Mouse (Mus musculus) C2C12 (cell line): Measurements from ENCODE around the gene Wdr1. TPM values are rescaled to one million over a fixed set of nuclear protein-coding genes. Genes with fewer than 3 reads are reported as not detected.

Experiments used
- H3K27me3 ChIP-seq: one replicate; pipeline ENCODE4 v1.6.1; 2011; ENCODE audit not compliant: control insufficient read depth, insufficient read depth, insufficient read length
- H3K36me3 ChIP-seq: one replicate; pipeline ENCODE4 v1.6.1; 2011; ENCODE audit not compliant: control insufficient read depth, insufficient read depth
- H3K4me3 ChIP-seq: one replicate; pipeline ENCODE4 v1.5.1; 2011; ENCODE audit warnings: mild to moderate bottlenecking, control low read depth; ENCODE audit not compliant: poor library complexity, insufficient read depth, severe bottlenecking
- H3K79me2 ChIP-seq: one replicate; pipeline ENCODE4 v1.6.1; 2011; ENCODE audit not compliant: control insufficient read depth, insufficient read depth
- H3K79me3 ChIP-seq: one replicate; pipeline ENCODE4 v1.6.1; 2011; ENCODE audit warnings: low read depth, control low read depth
- H3ac ChIP-seq: one replicate; pipeline ENCODE3; 2011; ENCODE audit warnings: low read depth; ENCODE audit not compliant: control insufficient read depth, insufficient read length
- CEBPB ChIP-seq: IDR thresholded peaks from one replicate; pipeline ENCODE4 v1.6.1; 2011; ENCODE audit warnings: low read depth, mild to moderate bottlenecking, control low read depth, moderate library complexity
- CTCF ChIP-seq: IDR thresholded peaks from one replicate; pipeline ENCODE4 v1.5.1; 2011; ENCODE audit not compliant: control insufficient read depth, insufficient read depth, insufficient read length
- FOSL1 ChIP-seq: IDR thresholded peaks from one replicate; pipeline ENCODE4 v1.8.0; 2011; ENCODE audit warnings: mild to moderate bottlenecking, low read length; ENCODE audit not compliant: poor library complexity, insufficient read depth, severe bottlenecking
- MAX ChIP-seq: IDR thresholded peaks from one replicate; pipeline ENCODE4 v1.6.1; 2011; ENCODE audit warnings: mild to moderate bottlenecking, control low read depth
- MYOD1 ChIP-seq: IDR thresholded peaks from one replicate; pipeline ENCODE4 v1.6.1; 2011; ENCODE audit warnings: low read depth; ENCODE audit not compliant: control insufficient read depth, insufficient read length
- MYOG ChIP-seq: IDR thresholded peaks from one replicate; pipeline ENCODE4 v1.6.1; 2011; ENCODE audit not compliant: control insufficient read depth, insufficient read length; ENCODE audit errors: extremely low read depth
- USF1 ChIP-seq: IDR thresholded peaks from one replicate; pipeline ENCODE4 v1.6.1; 2011; ENCODE audit warnings: low read depth, mild to moderate bottlenecking, control low read depth, moderate library complexity
- polyA plus RNA-seq: library from polyadenylated mRNA; unstranded; fragments of >200 nt; fragmentation: generic; extraction: Trizol; gene quantifications from one replicate; pipeline ENCODE4 v1.2.1, GENCODE M21; 2012; ENCODE audit warnings: missing spikeins

Gene Wdr1
- polyA plus RNA-seq, 1 experiment = 348 TPM

DNA sequence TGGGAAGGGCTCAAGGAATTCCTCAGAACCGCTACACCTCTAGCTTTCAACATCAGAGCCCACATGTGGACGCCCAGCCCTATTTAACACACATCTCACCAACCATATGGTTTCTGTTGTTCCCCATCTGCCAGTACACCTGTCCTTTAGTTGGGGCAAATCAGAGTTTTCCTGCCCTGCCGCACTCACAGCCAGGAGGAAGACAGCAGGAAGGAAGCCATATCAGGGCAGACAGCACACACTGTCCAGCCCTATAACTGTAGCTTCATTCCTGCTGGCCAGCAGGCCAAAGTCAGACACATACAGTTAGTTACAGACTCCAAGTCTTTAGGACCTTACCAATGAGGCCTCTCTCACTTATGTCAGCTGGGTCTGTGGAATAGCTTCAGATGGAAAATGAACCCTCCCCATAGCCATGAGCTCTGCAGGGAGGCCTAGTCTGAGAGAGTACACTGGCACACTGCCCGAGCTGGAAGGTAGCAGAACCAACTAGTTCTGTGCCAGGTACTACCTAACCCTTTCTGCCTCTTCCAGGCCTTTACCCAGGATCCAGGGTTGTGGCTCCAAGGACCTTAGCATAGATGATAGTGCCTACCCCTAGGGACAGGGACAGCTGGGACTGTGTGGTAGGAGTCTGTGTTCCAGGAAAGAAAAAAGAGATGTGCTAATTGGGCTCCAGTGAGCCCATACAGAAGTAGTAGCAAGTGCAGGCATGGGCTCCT, 19.4 kb downstream of the Wdr1 start:
- Histone ChIP-seq H3K36me3 (peaks cover 93% of the 10 kb centered on the region), H3K79me3 (peaks cover 37% of the 10 kb centered on the region), H3ac (no peak overlapping the region), H3K27me3 (no peaks in the 10 kb centered on the region), H3K4me3 (no peak overlapping the region), H3K79me2 (peaks cover 79% of the 10 kb centered on the region)
- TF ChIP-seq FOSL1 (no peak), CTCF (no peak), MAX (no peak), MYOG (no peak), USF1 (no peak), MYOD1 (no peak), CEBPB (no peak)

DNA sequence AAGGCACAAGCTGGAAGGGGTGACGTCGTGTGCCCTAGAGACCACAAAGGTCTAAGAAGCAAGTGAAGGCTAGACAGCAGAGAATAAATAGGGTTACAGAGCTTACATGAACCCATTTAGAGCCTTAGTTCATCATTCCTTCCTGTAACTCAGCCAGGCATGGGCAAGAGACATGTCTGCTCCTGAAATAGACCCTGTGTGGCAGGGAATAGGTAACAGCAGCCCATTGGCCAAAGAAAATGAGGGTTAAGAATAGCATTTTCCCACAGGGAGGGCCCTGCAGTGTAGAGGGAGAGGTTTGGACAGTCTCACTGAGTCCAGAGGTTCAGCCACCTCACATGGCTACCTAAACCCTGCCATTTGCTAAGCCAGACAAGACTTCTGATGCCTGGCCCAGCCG, 21.3 kb downstream of the Wdr1 start:
- Histone ChIP-seq H3K27me3 (no peaks in the 10 kb centered on the region), H3K4me3 (no peak overlapping the region), H3K79me2 (peaks cover 64% of the 10 kb centered on the region), H3K79me3 (peaks cover 25% of the 10 kb centered on the region), H3ac (no peak overlapping the region), H3K36me3 (peaks cover 93% of the 10 kb centered on the region)
- TF ChIP-seq MAX = no peak
- no peak for TF ChIP-seq CEBPB
- no peak for TF ChIP-seq CTCF
- no peak for TF ChIP-seq USF1
- no peak for TF ChIP-seq FOSL1
- TF ChIP-seq MYOG = no peak
- no peak for TF ChIP-seq MYOD1

DNA sequence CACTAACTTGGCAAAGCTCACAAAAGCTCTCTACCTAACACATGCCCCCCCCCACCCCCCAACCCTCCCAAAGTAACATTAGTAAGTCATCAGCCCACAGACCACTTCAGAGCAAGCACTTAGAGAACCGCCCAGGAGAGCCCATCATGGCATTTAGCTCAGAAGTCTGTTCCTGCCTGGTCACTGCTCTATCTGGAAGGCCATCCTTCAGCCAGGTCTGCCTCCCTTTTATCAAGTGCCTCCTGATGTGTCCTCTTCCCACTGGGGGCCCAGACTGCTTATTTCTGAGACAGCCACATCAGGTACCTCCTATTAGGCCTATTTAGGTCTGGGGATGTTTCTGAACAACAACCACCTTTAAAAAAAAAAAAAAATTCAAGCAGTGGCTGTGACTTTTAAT, 22.1 kb downstream of the Wdr1 start:
- Histone ChIP-seq H3K79me2 (peaks cover 56% of the 10 kb centered on the region), H3K36me3 (peaks cover 93% of the 10 kb centered on the region), H3K27me3 (no peaks in the 10 kb centered on the region), H3K79me3 (peaks cover 24% of the 10 kb centered on the region), H3ac (no peak overlapping the region), H3K4me3 (no peak overlapping the region)
- TF ChIP-seq FOSL1 (no peak), MAX (no peak), CTCF (no peak), MYOG (no peak), CEBPB (no peak), MYOD1 (no peak), USF1 (no peak)

DNA sequence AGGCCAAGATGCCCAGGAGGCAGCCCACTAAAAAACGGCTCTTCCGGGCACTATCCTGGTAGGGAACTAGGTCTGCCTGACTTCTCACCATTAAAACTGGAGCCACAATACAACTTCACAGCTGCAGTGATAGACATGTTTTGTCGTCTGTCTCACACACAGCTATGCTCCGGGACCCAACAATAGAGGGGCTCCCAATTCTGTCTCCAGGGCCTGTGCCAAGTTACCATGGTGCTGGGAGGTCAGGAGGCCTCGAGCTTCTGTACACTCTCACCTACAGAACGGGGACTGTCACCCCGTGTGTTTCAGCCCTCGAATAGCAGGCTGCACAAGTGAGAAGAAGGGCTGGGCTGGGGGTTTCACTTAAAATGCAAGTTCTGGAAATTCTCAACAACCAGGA, 24.5 kb downstream of the Wdr1 start:
- H3K27me3 ChIP-seq = no peaks in the 10 kb centered on the region
- no peak overlapping the region for H3K4me3 ChIP-seq
- H3K36me3 ChIP-seq = peaks cover 98% of the 10 kb centered on the region
- no peak overlapping the region for H3ac ChIP-seq
- H3K79me2 ChIP-seq = peaks cover 40% of the 10 kb centered on the region
- TF ChIP-seq MYOG = no peak
- no peak for TF ChIP-seq FOSL1
- TF ChIP-seq MAX = no peak
- no peak for TF ChIP-seq CEBPB
- no peak for TF ChIP-seq CTCF
- no peak for TF ChIP-seq USF1
- no peak for TF ChIP-seq MYOD1
- peaks cover 16% of the 10 kb centered on the region for H3K79me3 ChIP-seq

DNA sequence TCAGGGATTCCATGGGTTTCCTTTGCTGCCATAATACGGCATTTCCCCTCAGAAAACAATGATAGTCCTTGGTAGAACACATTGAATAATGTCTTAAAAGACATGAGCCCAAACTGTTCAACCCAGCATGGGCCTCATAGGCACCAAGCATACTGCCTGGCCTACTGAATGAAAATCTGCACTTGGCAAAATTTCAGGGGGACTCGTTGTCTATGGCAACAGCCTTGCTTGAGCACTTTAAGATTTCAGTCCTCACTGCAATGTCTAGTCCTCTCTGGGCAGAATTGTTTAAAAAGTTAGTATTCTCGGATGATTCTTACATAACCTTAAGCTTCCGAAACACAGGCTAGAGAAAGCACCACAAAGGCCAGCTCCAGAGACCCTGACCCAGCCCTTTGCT, 25.2 kb downstream of the Wdr1 start:
- Histone ChIP-seq H3K4me3 (no peak overlapping the region), H3K79me2 (peaks cover 33% of the 10 kb centered on the region), H3K79me3 (peaks cover 9% of the 10 kb centered on the region), H3ac (no peak overlapping the region), H3K27me3 (no peaks in the 10 kb centered on the region), H3K36me3 (peaks cover 97% of the 10 kb centered on the region)
- TF ChIP-seq FOSL1 = no peak
- no peak for TF ChIP-seq MAX
- TF ChIP-seq MYOG = no peak
- TF ChIP-seq MYOD1 = no peak
- TF ChIP-seq CEBPB = no peak
